Mouse (Mus musculus): ENCODE measurements around the gene Cyp2c54. TPM values are rescaled to one million over a fixed set of nuclear protein-coding genes. Genes with fewer than 3 reads are reported as not detected.
"Not testable (repeated sequence)": the region's sequence is repeated elsewhere in the genome, so short reads cannot be mapped to it uniquely, and the experiment has no call there.

The Cyp2c54 gene
- total RNA-seq (2015), result not detected in 2 replicates
- total RNA-seq (2017), result not detected in 2 replicates

- ATAC-seq (ENCODE audit: poor library complexity, severe bottlenecking), result no peak
These were observed at the start of gene Cyp2c54 for GRCm38 (mm10) chr19:40073701-40074100. Gene Cyp2c54 (minus strand): TSS chr19:40073827.

- not testable (repeated sequence) for ATAC-seq (ENCODE audit: poor library complexity, severe bottlenecking)
These were observed 46.0 kb upstream of the Cyp2c54 start for GRCm38 (mm10) chr19:40119624-40120023.

DNA sequence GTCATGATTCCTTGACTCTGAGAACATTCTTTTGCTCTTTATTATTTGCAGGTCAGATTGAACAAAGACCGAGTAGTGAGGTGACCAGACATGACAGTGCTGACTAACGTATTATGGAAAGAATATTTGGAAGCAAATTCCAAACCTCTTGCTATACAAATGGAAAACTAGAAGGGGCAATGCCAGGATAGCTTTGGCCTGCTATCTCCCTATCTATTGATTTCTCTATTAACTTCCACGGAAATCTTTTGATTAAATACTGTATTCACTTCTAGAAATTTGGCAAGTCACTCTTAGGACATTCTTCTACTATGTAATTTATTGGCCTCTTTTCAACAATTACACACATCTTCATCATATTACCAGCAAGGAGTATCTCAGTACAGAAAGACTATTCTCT, 17.5 kb upstream of the Cyp2c54 start:
- ATAC-seq (ENCODE audit: poor library complexity, severe bottlenecking), result no peak

DNA sequence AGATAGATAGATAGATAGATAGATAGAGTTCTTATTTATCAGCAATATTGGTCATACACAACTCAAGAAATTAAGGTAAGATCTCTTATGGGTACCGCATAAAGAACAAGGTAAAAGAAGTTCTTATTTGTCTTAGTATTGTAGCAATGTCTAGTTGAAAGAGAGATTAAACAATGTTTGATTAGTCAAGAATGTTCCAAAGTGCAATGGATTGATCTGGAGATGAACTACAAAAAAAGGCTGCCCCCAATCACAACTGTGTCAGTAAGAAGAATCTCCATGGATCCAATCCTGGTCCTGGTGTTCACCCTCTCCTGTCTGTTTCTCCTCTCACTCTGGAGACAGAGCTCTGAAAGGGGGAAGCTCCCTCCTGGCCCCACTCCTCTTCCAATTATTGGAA, 15.8 kb upstream of the Cyp2c54 start, which contains the start of gene Cyp2c50:
TSS of gene Cyp2c50 (plus strand) at position 268 of the 400 bp plus-strand sequence.
- ATAC-seq (ENCODE audit: poor library complexity, severe bottlenecking), result not testable (repeated sequence)

- ATAC-seq (ENCODE audit: poor library complexity, severe bottlenecking), result no peak
These were observed 14.8 kb upstream of the Cyp2c54 start for GRCm38 (mm10) chr19:40088381-40088780.

GRCm38 (mm10) chr19:39992140-39992539, 81.5 kb downstream of the Cyp2c54 start, which contains the start of gene Cyp2c37:
Gene Cyp2c37 (plus strand): TSS chr19:39992424.
- not testable (repeated sequence) for ATAC-seq (ENCODE audit: poor library complexity, severe bottlenecking)

GRCm38 (mm10) chr19:39989471-39989870, 84.2 kb downstream of the Cyp2c54 start:
- no peak for ATAC-seq (ENCODE audit: poor library complexity, severe bottlenecking)

Other genes with a start within 250 kb of the Cyp2c54 start
- not detected in 2 replicates for gene Cyp2c69, start 187.0 kb downstream of the Cyp2c54 start, total RNA-seq (2015)
- gene Cyp2c69, start 187.0 kb downstream of the Cyp2c54 start, total RNA-seq (2017), result not detected in 2 replicates
- gene Cyp2c37, start 81.4 kb downstream of the Cyp2c54 start, total RNA-seq (2015), result not detected in 2 replicates
- not detected in 2 replicates for gene Cyp2c37, start 81.4 kb downstream of the Cyp2c54 start, total RNA-seq (2017)
- gene Cyp2c50, start 15.9 kb upstream of the Cyp2c54 start, total RNA-seq (2015), result not detected in 2 replicates
- not detected in 2 replicates for gene Cyp2c50, start 15.9 kb upstream of the Cyp2c54 start, total RNA-seq (2017)
- not detected in 2 replicates for gene Cyp2c70, start 113.5 kb upstream of the Cyp2c54 start, total RNA-seq (2015)
- not detected in 2 replicates for gene Cyp2c70, start 113.5 kb upstream of the Cyp2c54 start, total RNA-seq (2017)
- 163 and 177 TPM in 2 replicates for gene Pdlim1, start 198.0 kb upstream of the Cyp2c54 start, total RNA-seq (2015)
- gene Pdlim1, start 198.0 kb upstream of the Cyp2c54 start, total RNA-seq (2017), result 87.9 and 88.3 TPM in 2 replicates

All from megakaryocyte, adult 5-6 weeks (primary cell).